Mouse (Mus musculus) forebrain, embryonic 16.5 days (tissue): ENCODE results near the gene 4930404H24Rik. TPM values are rescaled to one million over a fixed set of nuclear protein-coding genes. Genes with fewer than 3 reads are reported as not detected.

Experiments used
- ATAC-seq: fragments of 200-750 bp; cut with Nextera tagmentation; 2 replicates; pipeline ENCODE4 v1.8.0; 2017; ENCODE audit warnings: mild to moderate bottlenecking, moderate library complexity
- H3K27ac ChIP-seq: fragments of 300-500 bp; sonication (generic); 2 replicates; pipeline ENCODE4 v1.5.1; 2014; ENCODE audit warnings: low read length, control low read depth
- H3K27me3 ChIP-seq: fragments of 300-500 bp; sonication (generic); replicated peaks from 2 replicates; pipeline ENCODE4 v1.6.1; 2014; ENCODE audit warnings: low read length; ENCODE audit not compliant: control insufficient read depth, insufficient read depth
- H3K36me3 ChIP-seq: fragments of 300-500 bp; sonication (generic); 2 replicates; pipeline ENCODE4 v1.6.1; 2014; ENCODE audit not compliant: control insufficient read depth, insufficient read depth
- H3K4me1 ChIP-seq: fragments of 300-500 bp; sonication (generic); replicated peaks from 2 replicates; pipeline ENCODE4 v1.6.1; 2014; ENCODE audit warnings: low read length; ENCODE audit not compliant: control insufficient read depth, insufficient read depth
- H3K4me2 ChIP-seq: fragments of 300-500 bp; sonication (generic); 2 replicates; pipeline ENCODE4 v1.6.1; 2014; ENCODE audit warnings: mild to moderate bottlenecking, low read length, control low read depth
- H3K4me3 ChIP-seq: fragments of 300-500 bp; sonication (generic); replicated peaks from 2 replicates; pipeline ENCODE4 v1.5.1; 2014; ENCODE audit warnings: mild to moderate bottlenecking, low read length, control low read depth
- H3K9ac ChIP-seq: fragments of 300-500 bp; sonication (generic); replicated peaks from 2 replicates; pipeline ENCODE4 v1.6.1; 2014; ENCODE audit warnings: low read depth, low read length, control low read depth
- H3K9me3 ChIP-seq: fragments of 300-500 bp; sonication (generic); 2 replicates; pipeline ENCODE4 v1.6.1; 2016; ENCODE audit warnings: low read length; ENCODE audit not compliant: control insufficient read depth
- WGBS: fragments of 180-500 bp; shearing (Covaris S2); extraction: QIAGEN DNeasy Blood & Tissue Kit; methylation state at CpG from one replicate; pipeline ENCODE4 v1.1.7; 2014; 5-methylcytosine and 5-hydroxymethylcytosine counted together
- polyA plus RNA-seq: library from polyadenylated mRNA; unstranded; fragments of >200 nt; fragmentation: Nextera tagmentation; extraction: Ambion mirVana; gene quantifications from 2 replicates; pipeline ENCODE4 v1.2.1, GENCODE M21; 2015

Gene 4930404H24Rik
- polyA plus RNA-seq, 1 experiment from 2014 or later: not detected

DNA sequence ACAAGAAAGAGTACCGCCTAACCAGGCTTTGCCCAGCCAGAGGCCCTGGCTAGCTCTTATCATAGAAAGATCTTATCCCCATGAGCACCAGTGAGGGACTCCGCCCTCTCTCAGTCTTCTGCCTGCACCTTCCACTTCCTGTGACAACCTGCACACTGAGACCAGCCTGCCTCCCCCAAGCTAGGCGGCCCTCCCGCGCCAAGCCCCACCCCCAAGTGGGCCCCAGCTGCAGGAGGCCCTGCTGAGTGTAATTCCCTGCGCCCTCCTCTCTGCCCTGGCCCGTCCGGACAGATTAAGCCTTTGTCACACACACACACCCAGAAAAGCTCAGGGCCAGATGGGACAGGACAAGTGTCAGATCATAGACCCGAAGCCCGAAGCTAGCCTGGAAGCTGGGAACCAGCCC is 33.3 kb downstream of the 4930404H24Rik start:
- no peaks in the 10 kb centered on the region for H3K27me3 ChIP-seq
- H3K9me3 ChIP-seq: no peaks in the 10 kb centered on the region
- no peak overlapping the region for H3K9ac ChIP-seq
- no peak overlapping the region for H3K4me2 ChIP-seq
- H3K4me3 ChIP-seq: no peak overlapping the region
- H3K36me3 ChIP-seq: no peaks in the 10 kb centered on the region
- no peak overlapping the region for H3K27ac ChIP-seq
- H3K4me1 ChIP-seq: peaks cover 37% of the 10 kb centered on the region
- ATAC-seq: no peak
- 18% methylated on average over 10 of the region's 10 CpGs for WGBS

GRCm38 (mm10) chr2:153526850-153527530 is 34.4 kb downstream of the 4930404H24Rik start:
- no peaks in the 10 kb centered on the region for H3K27me3 ChIP-seq
- no peak overlapping the region for H3K9ac ChIP-seq
- 0 out of 2 replicates have a peak overlapping the region, but pooled peaks have one; percentile 84 for H3K4me3 ChIP-seq
- H3K27ac ChIP-seq: no peak overlapping the region
- peaks cover 36% of the 10 kb centered on the region for H3K4me1 ChIP-seq
- peak overlapping the region; percentile 89 for H3K4me2 ChIP-seq
- no peaks in the 10 kb centered on the region for H3K36me3 ChIP-seq
- H3K9me3 ChIP-seq: no peaks in the 10 kb centered on the region
- 50% methylated on average over 9 of the region's 9 CpGs for WGBS
- no peak for ATAC-seq

DNA sequence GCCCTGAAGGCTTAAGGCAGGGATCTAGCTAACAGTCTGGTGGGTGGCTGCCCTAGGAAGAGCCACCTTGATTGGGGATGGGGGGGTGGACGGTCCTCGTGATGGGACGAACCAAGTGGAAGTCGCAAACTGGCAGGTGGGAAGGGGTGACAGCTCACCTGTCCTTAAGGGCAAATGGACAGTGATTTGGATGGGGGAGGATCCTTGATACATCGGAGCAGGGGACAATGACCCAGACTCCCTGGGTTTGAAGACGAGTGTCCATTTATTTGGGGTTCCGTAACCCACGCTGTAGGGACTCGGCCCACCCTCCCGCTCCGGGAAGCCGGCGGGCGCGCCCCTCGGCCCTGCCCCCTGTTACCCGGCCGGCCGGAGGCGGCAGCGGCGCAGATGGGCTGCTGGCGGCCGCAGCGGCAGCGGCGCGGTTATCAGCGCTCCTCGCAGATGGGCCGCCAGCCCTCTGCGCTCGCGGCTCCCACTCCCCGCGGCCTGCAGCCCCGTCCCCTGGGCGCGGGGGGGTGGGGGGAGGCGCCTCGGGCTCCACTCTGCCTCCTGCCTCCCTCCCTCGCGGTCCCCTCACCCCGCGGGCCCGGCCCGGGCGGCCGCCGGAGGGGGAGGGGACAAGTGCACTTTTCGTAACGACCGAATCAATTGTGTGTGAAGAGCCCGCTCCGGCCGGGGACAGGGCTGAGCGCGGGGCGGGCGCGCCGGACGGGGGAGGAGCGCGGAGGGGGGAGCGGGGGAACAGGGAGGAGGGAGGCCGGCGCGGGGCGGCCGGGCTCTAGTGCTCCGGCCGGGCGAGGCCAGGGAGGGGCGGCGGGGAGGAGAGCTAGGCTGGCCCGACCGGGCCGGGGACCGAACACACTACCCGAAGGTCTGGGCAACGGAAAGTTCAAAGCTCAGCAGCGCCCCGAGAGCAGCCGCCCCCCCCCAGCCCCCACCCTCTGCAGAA is 35.3 kb downstream of the 4930404H24Rik start:
- Histone ChIP-seq H3K9ac (peak overlapping the region; percentile 62), H3K36me3 (no peaks in the 10 kb centered on the region), H3K27ac (peak overlapping the region; percentile 79), H3K27me3 (no peaks in the 10 kb centered on the region), H3K4me2 (peak overlapping the region; percentile 89), H3K9me3 (no peaks in the 10 kb centered on the region), H3K4me1 (peaks cover 29% of the 10 kb centered on the region), H3K4me3 (peak overlapping the region; percentile 84)
- ATAC-seq: peak; percentile 37
- WGBS: 2% methylated on average over 59 of the region's 85 CpGs

GRCm38 (mm10) chr2:153528571-153529364 is 36.2 kb downstream of the 4930404H24Rik start:
- Histone ChIP-seq H3K27me3 (no peaks in the 10 kb centered on the region), H3K36me3 (no peaks in the 10 kb centered on the region), H3K4me2 (peak overlapping the region; percentile 89), H3K9ac (peak overlapping the region; percentile 62), H3K4me1 (peaks cover 29% of the 10 kb centered on the region), H3K4me3 (peak overlapping the region; percentile 84), H3K9me3 (no peaks in the 10 kb centered on the region), H3K27ac (peak overlapping the region; percentile 79)
- ATAC-seq: peak; percentile 30
- 0% methylated on average over 44 of the region's 70 CpGs for WGBS

- Histone ChIP-seq H3K4me2 (peak overlapping the region; percentile 89), H3K4me3 (peak overlapping the region; percentile 84), H3K9ac (peak overlapping the region; percentile 62), H3K27me3 (no peaks in the 10 kb centered on the region), H3K27ac (peak overlapping the region; percentile 79), H3K9me3 (no peaks in the 10 kb centered on the region), H3K36me3 (no peaks in the 10 kb centered on the region), H3K4me1 (peaks cover 29% of the 10 kb centered on the region)
- ATAC-seq: peak; percentile 4
- WGBS: under 1% methylated on average over 51 of the region's 53 CpGs
Measured at GRCm38 (mm10) chr2:153529365-153529781, 36.8 kb downstream of the 4930404H24Rik start.

GRCm38 (mm10) chr2:153529931-153530766 is 37.6 kb downstream of the 4930404H24Rik start, which contains the start of gene Nol4l:
Gene Nol4l, minus strand, starts transcription at chr2:153529971.
- Histone ChIP-seq H3K4me3 (peak within 1 kb of the TSS; percentile 84), H3K4me2 (peak within 1 kb of the TSS; percentile 89), H3K27ac (peak within 1 kb of the TSS; percentile 79), H3K36me3 (no peaks in the 10 kb centered on the region), H3K27me3 (no peaks in the 10 kb centered on the region), H3K9ac (peak within 1 kb of the TSS; percentile 62), H3K4me1 (peaks cover 29% of the 10 kb centered on the region), H3K9me3 (no peaks in the 10 kb centered on the region)
- WGBS: under 1% methylated on average over 34 of the region's 86 CpGs
- peak; percentile 26 for ATAC-seq

DNA sequence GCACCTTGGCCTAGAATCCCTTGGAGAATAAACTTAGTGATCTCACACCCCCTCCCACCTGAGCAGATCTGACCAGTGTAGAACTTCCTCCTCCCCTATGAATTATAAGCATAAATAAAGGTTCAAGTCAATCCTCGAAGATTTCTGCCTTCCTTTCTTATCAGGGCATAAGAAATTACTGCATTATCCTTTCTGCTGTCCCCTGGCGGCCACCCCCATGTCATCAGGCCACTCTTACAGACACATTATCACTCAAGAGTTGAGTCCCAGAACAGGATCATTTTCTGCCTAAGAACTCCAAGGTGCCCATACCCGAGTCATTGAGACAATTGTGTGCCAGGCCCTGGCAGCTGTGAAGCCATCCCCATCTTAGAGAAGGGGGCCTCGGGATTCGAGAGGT is 38.4 kb downstream of the 4930404H24Rik start:
- H3K9me3 ChIP-seq: no peaks in the 10 kb centered on the region
- H3K4me2 ChIP-seq: no peak overlapping the region
- no peaks in the 10 kb centered on the region for H3K27me3 ChIP-seq
- no peak overlapping the region for H3K9ac ChIP-seq
- H3K36me3 ChIP-seq: no peaks in the 10 kb centered on the region
- 53% methylated on average over 5 of the region's 5 CpGs for WGBS
- no peak overlapping the region for H3K4me3 ChIP-seq
- no peak for ATAC-seq
- H3K4me1 ChIP-seq: peaks cover 25% of the 10 kb centered on the region
- no peak overlapping the region for H3K27ac ChIP-seq

- WGBS: 68% methylated on average over 1 of the region's 1 CpGs
- Histone ChIP-seq H3K36me3 (no peaks in the 10 kb centered on the region), H3K9me3 (no peaks in the 10 kb centered on the region), H3K4me1 (peaks cover 5% of the 10 kb centered on the region; the same call in 1 of the 2 replicates), H3K4me3 (no peak overlapping the region), H3K27ac (no peak overlapping the region), H3K27me3 (no peaks in the 10 kb centered on the region), H3K9ac (no peak overlapping the region), H3K4me2 (no peak overlapping the region)
- ATAC-seq: no peak
Measured at GRCm38 (mm10) chr2:153533981-153534380, 41.4 kb downstream of the 4930404H24Rik start.
